Mouse (Mus musculus) kidney, postnatal 36 days (tissue): ENCODE results near the gene Myh10.
"Not testable (repeated sequence)": the region's sequence is repeated elsewhere in the genome, so short reads cannot be mapped to it uniquely, and the experiment has no call there.

Experiments used
- DNase-seq, 2 experiments: peaks; one replicate each; pipeline ENCODE4 v3.0.0; 2021 to 2022; ENCODE audit warnings: mixed read lengths in 2 of 2

The Myh10 gene

GRCm38 (mm10) chr11:68805148-68805547 is 113.8 kb downstream of the Myh10 start:
- peak; percentile 17 to 39 for DNase-seq

GRCm38 (mm10) chr11:68807787-68808186 is 116.4 kb downstream of the Myh10 start:
- peak; percentile 57 to 89 for DNase-seq

GRCm38 (mm10) chr11:68811881-68812577 is 120.7 kb downstream of the Myh10 start:
- no peak for DNase-seq

- no peak for DNase-seq
These were observed 127.1 kb downstream of the Myh10 start for GRCm38 (mm10) chr11:68818416-68818815.

GRCm38 (mm10) chr11:68819226-68819805 is 128.0 kb downstream of the Myh10 start:
- no peak for DNase-seq

- no peak for DNase-seq
These were observed 131.0 kb downstream of the Myh10 start for GRCm38 (mm10) chr11:68822326-68822725.

GRCm38 (mm10) chr11:68826735-68827134 is 135.4 kb downstream of the Myh10 start:
- no peak for DNase-seq

GRCm38 (mm10) chr11:68831580-68831979 is 140.2 kb downstream of the Myh10 start:
- not testable (repeated sequence) for DNase-seq

- DNase-seq, result no peak
These were observed 141.4 kb downstream of the Myh10 start for GRCm38 (mm10) chr11:68832793-68833192.

- DNase-seq, result no peak
These were observed 142.2 kb downstream of the Myh10 start for GRCm38 (mm10) chr11:68833593-68833992.

- no peak for DNase-seq
These were observed 143.7 kb downstream of the Myh10 start for GRCm38 (mm10) chr11:68835034-68835433.

- no peak for DNase-seq
These were observed 148.2 kb downstream of the Myh10 start for GRCm38 (mm10) chr11:68839606-68840005.

- peak; percentile 48 to 64 for DNase-seq
These were observed 159.5 kb downstream of the Myh10 start for GRCm38 (mm10) chr11:68850862-68851261.

- peak in 1 of 2 experiments; percentile 57 for DNase-seq
These were observed 160.5 kb downstream of the Myh10 start for GRCm38 (mm10) chr11:68851644-68852485.

- peak; percentile 71 to 76 for DNase-seq
These were observed 161.1 kb downstream of the Myh10 start for GRCm38 (mm10) chr11:68852486-68852901.

- peak; percentile 99 for DNase-seq
These were observed 161.6 kb downstream of the Myh10 start for GRCm38 (mm10) chr11:68852932-68853409.

GRCm38 (mm10) chr11:68853611-68854401 is 162.4 kb downstream of the Myh10 start:
- DNase-seq, result peak; percentile 68 to 83

- peak in 1 of 2 experiments; percentile 38 for DNase-seq
These were observed 163.3 kb downstream of the Myh10 start for GRCm38 (mm10) chr11:68854621-68855020.

GRCm38 (mm10) chr11:68857329-68857728 is 166.0 kb downstream of the Myh10 start:
- no peak for DNase-seq

- DNase-seq, result no peak
These were observed 168.7 kb downstream of the Myh10 start for GRCm38 (mm10) chr11:68859943-68860593.

- DNase-seq, result peak in 1 of 2 experiments; percentile 60
These were observed 170.9 kb downstream of the Myh10 start for GRCm38 (mm10) chr11:68862260-68862659.

GRCm38 (mm10) chr11:68863631-68864091 is 172.3 kb downstream of the Myh10 start:
- no peak for DNase-seq
